Mouse (Mus musculus) inflammation-experienced regulatory T-cells, adult 6 months (primary cell): ENCODE results near the gene Tstd3. TPM values are rescaled to one million over a fixed set of nuclear protein-coding genes. Genes with fewer than 3 reads are reported as not detected.
A peak's percentile ranks its signal among the peaks of the same experiment; 100 is the strongest.
"Not testable (repeated sequence)": the region's sequence is repeated elsewhere in the genome, so short reads cannot be mapped to it uniquely, and the experiment has no call there.

Source experiments
- ATAC-seq: one replicate; pipeline ENCODE4 v1.8.0; 2017
- polyA plus RNA-seq, 3 experiments: library from polyadenylated mRNA; unstranded; fragments of 100-300 nt; shearing (Covaris generic); gene quantifications; one replicate each; pipeline ENCODE4 v1.2.1; 2017

Gene Tstd3
- polyA plus RNA-seq, 3 experiments from 2014 or later = 22.5 to 49.5 (median 27.5) TPM

- no peak for ATAC-seq
Measured at GRCm38 (mm10) chr4:21745723-21746122, 21.3 kb downstream of the Tstd3 start.

DNA sequence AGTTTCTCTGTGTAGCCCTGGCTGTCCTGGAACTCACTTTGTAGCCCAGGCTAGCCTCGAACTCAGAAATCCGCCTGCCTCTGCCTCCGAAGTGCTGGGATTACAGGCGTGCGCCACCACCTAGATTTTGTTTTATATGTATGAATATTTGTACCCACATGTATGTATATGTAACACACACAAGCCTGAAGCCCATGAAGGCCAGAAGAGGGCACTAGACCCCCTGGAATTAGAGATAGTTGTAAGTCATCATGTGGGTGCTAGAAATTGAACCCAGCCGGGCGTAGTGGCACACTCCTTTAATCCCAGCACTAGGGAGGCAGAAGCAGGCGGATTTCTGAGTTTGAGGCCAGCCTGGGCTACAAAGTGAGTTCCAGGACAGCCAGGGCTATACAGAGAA lies 22.9 kb downstream of the Tstd3 start:
- ATAC-seq = not testable (repeated sequence)

- ATAC-seq = peak; percentile 35
Measured at GRCm38 (mm10) chr4:21739169-21739568, 27.8 kb downstream of the Tstd3 start.

- peak; percentile 99 for ATAC-seq
Measured at GRCm38 (mm10) chr4:21727615-21728165, 39.3 kb downstream of the Tstd3 start, which contains the start of gene Ccnc. TSS of gene Ccnc (plus strand) at chr4:21727701.

- ATAC-seq = peak; percentile 34
Measured at GRCm38 (mm10) chr4:21726912-21727614, 39.9 kb downstream of the Tstd3 start.

GRCm38 (mm10) chr4:21722752-21723334 lies 44.2 kb downstream of the Tstd3 start:
- no peak for ATAC-seq

DNA sequence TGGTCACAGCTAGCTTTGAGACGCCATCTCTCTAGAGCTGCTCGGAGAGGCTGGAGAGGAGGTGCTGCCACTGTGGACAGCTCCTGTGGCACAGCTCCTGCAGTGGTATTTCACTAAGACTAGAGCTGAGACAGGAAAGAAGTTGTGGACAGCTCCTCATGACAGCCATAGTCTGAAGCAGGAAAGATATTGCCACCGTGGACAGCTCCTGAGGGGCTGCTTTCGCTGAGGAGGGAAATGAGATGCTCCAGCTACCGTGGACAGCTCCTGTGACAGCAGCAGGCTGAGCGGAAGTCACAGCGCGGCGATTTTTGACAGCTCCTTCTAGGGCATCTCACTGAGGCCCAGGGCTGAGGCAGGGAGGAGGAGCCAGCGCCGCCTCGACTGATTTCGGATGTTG lies 54.9 kb downstream of the Tstd3 start:
- ATAC-seq = peak; percentile 87

Other genes starting within 250 kb of the Tstd3 start
- gene Prdm13, start 81.2 kb downstream of the Tstd3 start, polyA plus RNA-seq = not detected
- gene Ccnc, start 39.5 kb downstream of the Tstd3 start, polyA plus RNA-seq = 10 to 100 TPM; 31.1 to 65.5 (median 40.1) TPM
- gene Usp45, start 56 bp downstream of the Tstd3 start, polyA plus RNA-seq = 10 to 100 TPM; 18.8 to 21.5 (median 21.1) TPM
- gene Pnisr, start 80.4 kb upstream of the Tstd3 start, polyA plus RNA-seq = 100 to 1,000 TPM; 150 to 277 (median 265) TPM
- 10 to 100 TPM; 13.4 to 14.4 (median 13.5) TPM for gene Coq3, start 112.5 kb upstream of the Tstd3 start, polyA plus RNA-seq
- gene Faxc, start 164.1 kb upstream of the Tstd3 start, polyA plus RNA-seq = under 1 TPM in 2 of 3 experiments, not detected in 1; 0.15 to 0.20 TPM